In the genomic region with DNA sequence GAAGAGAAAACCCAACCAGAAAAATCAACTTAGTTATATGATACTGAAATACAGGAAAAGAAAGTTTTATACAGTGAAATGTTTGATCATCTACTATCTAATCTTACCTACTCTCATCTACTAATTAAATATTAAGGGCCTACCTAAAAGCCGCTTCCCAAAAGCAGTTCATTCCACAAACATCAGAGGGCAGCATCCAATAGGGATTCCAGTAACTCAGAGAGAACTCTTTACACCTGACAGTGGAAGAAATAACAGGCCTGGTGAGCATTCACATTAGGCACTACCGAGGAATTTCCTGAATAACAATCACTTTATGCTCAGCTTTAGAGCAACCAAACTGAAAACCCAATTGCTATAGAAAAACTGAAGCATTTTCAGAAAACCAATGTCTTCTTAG, we compare ENCODE assay signal across 9 mouse cellular contexts. TPM values are rescaled to one million over a fixed set of nuclear protein-coding genes. Genes with fewer than 3 reads are reported as not detected.
A peak's percentile ranks its signal among the peaks of the same experiment; 100 is the strongest.
DNase-seq lines count a peak whose midpoint lies in the region; ATAC-seq and TF ChIP-seq lines count a peak whose summit lies in the region.
"Had no signal": no experiment of that assay in that cellular context is flagged by ENCODE, and none has a peak within 500 bp of the region (broad histone marks: within the 10 kb centered on the region; RNA-seq: fewer than 3 reads in every experiment).

No protein-coding gene starts in this region.

- no peaks in the 10 kb centered on the region for H3K9me3 ChIP-seq in limb, embryonic 14.5 days (ENCODE audit: control insufficient read depth, low read length)
- H3K9me3 ChIP-seq in limb, embryonic 10.5 days (replicated peaks), result no peaks in the 10 kb centered on the region
- H3K9me3 ChIP-seq in stomach, postnatal 0 days (ENCODE audit: control insufficient read depth, low read length), result no peaks in the 10 kb centered on the region
- no peaks in the 10 kb centered on the region for H3K9me3 ChIP-seq in midbrain, embryonic 11.5 days (ENCODE audit: control insufficient read depth, low read length)
- H3K9me3 ChIP-seq: midbrain, embryonic 12.5 days had no signal

- no peak for TF ChIP-seq EP300 in stomach, postnatal 0 days (optimal IDR thresholded peaks at IDR 0.05)

- H3K27ac ChIP-seq in limb, embryonic 14.5 days (replicated peaks; ENCODE audit: low read depth, low read length), result no peak overlapping the region
- no peak overlapping the region for H3K27ac ChIP-seq in limb, embryonic 10.5 days
- no peak overlapping the region for H3K27ac ChIP-seq in stomach, postnatal 0 days (replicated peaks)
- no peak overlapping the region for H3K27ac ChIP-seq in midbrain, embryonic 11.5 days (ENCODE audit: low read depth, low read length)
- H3K27ac ChIP-seq: midbrain, embryonic 12.5 days had no signal

- H3K36me3 ChIP-seq in limb, embryonic 14.5 days (ENCODE audit: control insufficient read depth, insufficient read depth, low read length), result peaks cover 10% of the 10 kb centered on the region; the same call in 1 of the 2 replicates
- H3K36me3 ChIP-seq in limb, embryonic 10.5 days, result peaks cover 25% of the 10 kb centered on the region
- H3K36me3 ChIP-seq in stomach, postnatal 0 days (ENCODE audit: control insufficient read depth, insufficient read depth, low read length), result no peaks in the 10 kb centered on the region
- H3K36me3 ChIP-seq in midbrain, embryonic 11.5 days (ENCODE audit: control insufficient read depth, insufficient read depth, low read length), result no peaks in the 10 kb centered on the region

- TF ChIP-seq POLR2A in limb, embryonic 14.5 days (IDR thresholded peaks at IDR 0.05; ENCODE audit: borderline replicate concordance, extremely low read depth, insufficient read depth, insufficient read length), result no peak

- intact Hi-C loops in heart, postnatal 36 days (cut with DNase I), result loop anchor here (1.0 to 2.0 kb wide), 2 partner anchors 173 to 311 kb away; no protein-coding TSS in a partner anchor
- intact Hi-C loops in left cerebral cortex, postnatal 10 days (cut with DNase I), result loop anchor here (5.0 to 10.0 kb wide), 2 partner anchors 307 to 949 kb away; no protein-coding TSS in a partner anchor

- H3K9ac ChIP-seq in limb, embryonic 14.5 days (ENCODE audit: low read depth, low read length, severe bottlenecking), result no peak overlapping the region
- H3K9ac ChIP-seq in stomach, postnatal 0 days (ENCODE audit: low read length), result no peak overlapping the region
- no peak overlapping the region for H3K9ac ChIP-seq in midbrain, embryonic 11.5 days (ENCODE audit: low read length)
- H3K9ac ChIP-seq: midbrain, embryonic 12.5 days had no signal

- no peaks in the 10 kb centered on the region for H3K27me3 ChIP-seq in limb, embryonic 14.5 days (ENCODE audit: control insufficient read depth, insufficient read depth, low read length)
- H3K27me3 ChIP-seq in limb, embryonic 10.5 days (ENCODE audit: low read depth, poor library complexity, severe bottlenecking), result no peaks in the 10 kb centered on the region
- H3K27me3 ChIP-seq in stomach, postnatal 0 days (ENCODE audit: control insufficient read depth, insufficient read depth, low read length), result no peaks in the 10 kb centered on the region
- H3K27me3 ChIP-seq in midbrain, embryonic 11.5 days (ENCODE audit: control insufficient read depth, insufficient read depth, low read length), result no peaks in the 10 kb centered on the region
- H3K27me3 ChIP-seq: midbrain, embryonic 12.5 days had no signal

- H3K4me1 ChIP-seq in limb, embryonic 14.5 days (ENCODE audit: control insufficient read depth, insufficient read depth, low read length), result peaks cover 8% of the 10 kb centered on the region; the same call in 1 of the 2 replicates
- H3K4me1 ChIP-seq in limb, embryonic 10.5 days, result peaks cover 9% of the 10 kb centered on the region
- H3K4me1 ChIP-seq in stomach, postnatal 0 days (replicated peaks; ENCODE audit: control insufficient read depth, insufficient read depth), result no peaks in the 10 kb centered on the region
- no peaks in the 10 kb centered on the region; the same call in 1 of the 2 replicates for H3K4me1 ChIP-seq in midbrain, embryonic 11.5 days (ENCODE audit: control insufficient read depth, insufficient read depth, low read length)

- no peak overlapping the region for H3K4me3 ChIP-seq in limb, embryonic 14.5 days (replicated peaks; ENCODE audit: low read length)
- H3K4me3 ChIP-seq in limb, embryonic 10.5 days, result no peak overlapping the region
- no peak overlapping the region for H3K4me3 ChIP-seq in stomach, postnatal 0 days (ENCODE audit: low read depth, low read length)
- H3K4me3 ChIP-seq in midbrain, embryonic 11.5 days (ENCODE audit: low read depth, low read length), result no peak overlapping the region
- H3K4me3 ChIP-seq: midbrain, embryonic 12.5 days had no signal

- peak; percentile 79 for TF ChIP-seq CTCF in stomach, postnatal 0 days (IDR thresholded peaks at IDR 0.05; ENCODE audit: low read depth)

- H3K4me2 ChIP-seq in limb, embryonic 14.5 days (replicated peaks; ENCODE audit: low read depth, low read length, severe bottlenecking), result no peak overlapping the region
- H3K4me2 ChIP-seq in stomach, postnatal 0 days (replicated peaks; ENCODE audit: low read depth), result no peak overlapping the region
- no peak overlapping the region for H3K4me2 ChIP-seq in midbrain, embryonic 11.5 days
- H3K4me2 ChIP-seq: midbrain, embryonic 12.5 days had no signal

- DNase-seq in limb, embryonic 14.5 days (ENCODE audit: low spot score), result peak; percentile 28
- no peak for DNase-seq in limb, embryonic 10.5 days (ENCODE audit: low spot score)
- peak; percentile 55 for DNase-seq in MN1 (ENCODE audit: low spot score)
- DNase-seq in brain, adult 2 months (ENCODE audit: low read depth, low spot score), result peak; percentile 81
- peak; percentile 61 to 72 for DNase-seq in heart, postnatal 36 days
- peak; percentile 49 to 59 for DNase-seq in left cerebral cortex, postnatal 10 days (ENCODE audit: extremely low spot score in 1 of 2, low spot score in 2 of 2)
- peak; percentile 30 for DNase-seq in stomach, postnatal 0 days (ENCODE audit: low spot score)
- DNase-seq in midbrain, embryonic 11.5 days (ENCODE audit: low spot score, missing footprints), result no peak

- WGBS in limb, embryonic 14.5 days, result 56% methylated on average over 2 of the region's 2 CpGs
- 83% methylated on average over 2 of the region's 2 CpGs for WGBS in limb, embryonic 10.5 days
- 41% methylated on average over 2 of the region's 2 CpGs for WGBS in stomach, postnatal 0 days
- WGBS in midbrain, embryonic 11.5 days, result 72% methylated on average over 2 of the region's 2 CpGs

- ATAC-seq in limb, embryonic 14.5 days (ENCODE audit: low FRiP score, low read depth), result no peak
- no peak for ATAC-seq in stomach, postnatal 0 days (ENCODE audit: low FRiP score, low TSS enrichment)
- no peak for ATAC-seq in midbrain, embryonic 11.5 days (ENCODE audit: low FRiP score)

RNA-seq across cellular contexts. Expression of gene Gxylt1, which starts 9.3 kb away (rescaled TPM):
- 13.7 and 18.7 TPM in 2 replicates for polyA plus RNA-seq in limb, embryonic 14.5 days (2012; rRNA removed)
- 17.4 and 17.5 TPM in 2 replicates for polyA plus RNA-seq in limb, embryonic 14.5 days (2014; fragmentation: Nextera tagmentation; extraction: Ambion mirVana)
- polyA plus RNA-seq in limb, embryonic 10.5 days (2016; fragmentation: Nextera tagmentation; extraction: Ambion mirVana), result 15.6 and 21.7 TPM in 2 replicates
- 10 to 100 TPM; 10.6 to 12.3 TPM for total RNA-seq in heart, postnatal 36 days (2021)
- total RNA-seq in left cerebral cortex, postnatal 10 days (2021), result 10 to 100 TPM; 10.7 to 10.8 TPM
- polyA plus RNA-seq in stomach, postnatal 0 days (2015; fragmentation: Nextera tagmentation; extraction: Ambion mirVana), result 5.2 and 5.7 TPM in 2 replicates
- 11.4 and 14.1 TPM in 2 replicates for polyA plus RNA-seq in midbrain, embryonic 11.5 days (2014; fragmentation: Nextera tagmentation; extraction: Ambion mirVana)

Comparison
In these comparisons a context has a peak if more than half of its experiments do, and no peak if none do; other contexts are left out.
1. DNase-seq: peak in limb, embryonic 14.5 days (single experiment), MN1 (single experiment), brain, adult 2 months (single experiment), heart, postnatal 36 days (2 of 2), left cerebral cortex, postnatal 10 days (2 of 2) and stomach, postnatal 0 days (single experiment); none in limb, embryonic 10.5 days (single experiment) and midbrain, embryonic 11.5 days (single experiment).